Mouse (Mus musculus): ENCODE results near the gene Selenbp2.
A peak's percentile ranks its signal among the peaks of the same experiment; 100 is the strongest.
"Not testable (repeated sequence)": the region's sequence is repeated elsewhere in the genome, so short reads cannot be mapped to it uniquely, and the experiment has no call there.

The Selenbp2 gene

GRCm38 (mm10) chr3:94693329-94693825 lies at the start of gene Selenbp2:
TSS of gene Selenbp2 (plus strand) at chr3:94693556.
- no peak for DNase-seq (ENCODE audit: low spot score)

- DNase-seq (ENCODE audit: low spot score), result peak; percentile 25
Observed at GRCm38 (mm10) chr3:94648755-94649590, 44.4 kb upstream of the Selenbp2 start.

GRCm38 (mm10) chr3:94650409-94650808 lies 42.9 kb upstream of the Selenbp2 start:
- DNase-seq (ENCODE audit: low spot score), result no peak

GRCm38 (mm10) chr3:94653967-94654366 lies 39.4 kb upstream of the Selenbp2 start:
- not testable (repeated sequence) for DNase-seq (ENCODE audit: low spot score)

- DNase-seq (ENCODE audit: low spot score), result not testable (repeated sequence)
Observed at GRCm38 (mm10) chr3:94657852-94658739, 35.3 kb upstream of the Selenbp2 start.

- DNase-seq (ENCODE audit: low spot score), result not testable (repeated sequence)
Observed at GRCm38 (mm10) chr3:94658740-94659095, 34.6 kb upstream of the Selenbp2 start, which contains the start of gene Tuft1. TSS of gene Tuft1 (minus strand) at chr3:94658872.

- not testable (repeated sequence) for DNase-seq (ENCODE audit: low spot score)
Observed at GRCm38 (mm10) chr3:94659142-94659748, 34.1 kb upstream of the Selenbp2 start.

- not testable (repeated sequence) for DNase-seq (ENCODE audit: low spot score)
Observed at GRCm38 (mm10) chr3:94660841-94661240, 32.5 kb upstream of the Selenbp2 start.

- DNase-seq (ENCODE audit: low spot score), result not testable (repeated sequence)
Observed at GRCm38 (mm10) chr3:94665060-94665802, 28.1 kb upstream of the Selenbp2 start.

- DNase-seq (ENCODE audit: low spot score), result not testable (repeated sequence)
Observed at GRCm38 (mm10) chr3:94665896-94666295, 27.5 kb upstream of the Selenbp2 start.

GRCm38 (mm10) chr3:94675101-94675500 lies 18.3 kb upstream of the Selenbp2 start:
- not testable (repeated sequence) for DNase-seq (ENCODE audit: low spot score)

GRCm38 (mm10) chr3:94679351-94679841 lies 14.0 kb upstream of the Selenbp2 start:
- no peak for DNase-seq (ENCODE audit: low spot score)

- DNase-seq (ENCODE audit: low spot score), result not testable (repeated sequence)
Observed at GRCm38 (mm10) chr3:94680032-94680431, 13.3 kb upstream of the Selenbp2 start.

GRCm38 (mm10) chr3:94680783-94681182 lies 12.6 kb upstream of the Selenbp2 start:
- DNase-seq (ENCODE audit: low spot score), result peak; percentile 52

- DNase-seq (ENCODE audit: low spot score), result no peak
Observed at GRCm38 (mm10) chr3:94683646-94684045, 9.7 kb upstream of the Selenbp2 start.

- not testable (repeated sequence) for DNase-seq (ENCODE audit: low spot score)
Observed at GRCm38 (mm10) chr3:94685989-94686772, 7.2 kb upstream of the Selenbp2 start.

GRCm38 (mm10) chr3:94688698-94689097 lies 4.7 kb upstream of the Selenbp2 start:
- DNase-seq (ENCODE audit: low spot score), result not testable (repeated sequence)

GRCm38 (mm10) chr3:94689195-94689594 lies 4.2 kb upstream of the Selenbp2 start:
- DNase-seq (ENCODE audit: low spot score), result not testable (repeated sequence)

GRCm38 (mm10) chr3:94690162-94690561 lies 3.2 kb upstream of the Selenbp2 start:
- not testable (repeated sequence) for DNase-seq (ENCODE audit: low spot score)

- DNase-seq (ENCODE audit: low spot score), result peak; percentile 32
Observed at GRCm38 (mm10) chr3:94690616-94691247, 2.6 kb upstream of the Selenbp2 start.
